Mouse (Mus musculus) embryonic facial prominence, embryonic 13.5 days (tissue): ENCODE measurements around the gene Fignl2. TPM values are rescaled to one million over a fixed set of nuclear protein-coding genes. Genes with fewer than 3 reads are reported as not detected.

Source experiments
- ATAC-seq: fragments of 200-750 bp; cut with Nextera tagmentation; 2 replicates; pipeline ENCODE4 v1.8.0; 2017; ENCODE audit warnings: low read depth; ENCODE audit not compliant: insufficient number of reproducible peaks, insufficient read depth, low FRiP score, low TSS enrichment
- H3K27ac ChIP-seq: fragments of 300-500 bp; sonication (generic); 2 replicates; pipeline ENCODE4 v1.5.1; 2015; ENCODE audit warnings: moderate library complexity, mild to moderate bottlenecking, inconsistent platforms
- H3K27me3 ChIP-seq: fragments of 300-500 bp; sonication (generic); 2 replicates; pipeline ENCODE4 v1.6.1; 2015; ENCODE audit warnings: mild to moderate bottlenecking, inconsistent platforms
- H3K36me3 ChIP-seq: fragments of 300-500 bp; sonication (generic); 2 replicates; pipeline ENCODE4 v1.6.1; 2015; ENCODE audit warnings: mild to moderate bottlenecking, inconsistent platforms
- H3K4me1 ChIP-seq: fragments of 300-500 bp; sonication (generic); 2 replicates; pipeline ENCODE4 v1.6.1; 2015; ENCODE audit warnings: inconsistent platforms
- H3K4me2 ChIP-seq: fragments of 300-500 bp; sonication (generic); 2 replicates; pipeline ENCODE4 v1.6.1; 2015; ENCODE audit warnings: moderate library complexity, mild to moderate bottlenecking, inconsistent platforms
- H3K4me3 ChIP-seq: fragments of 300-500 bp; sonication (generic); 2 replicates; pipeline ENCODE4 v1.5.1; 2015; ENCODE audit warnings: mild to moderate bottlenecking, inconsistent platforms
- H3K9ac ChIP-seq: fragments of 300-500 bp; sonication (generic); 2 replicates; pipeline ENCODE4 v1.6.1; 2015; ENCODE audit warnings: mild to moderate bottlenecking, inconsistent platforms
- H3K9me3 ChIP-seq: fragments of 300-500 bp; sonication (generic); 2 replicates; pipeline ENCODE4 v1.6.1; 2016; ENCODE audit warnings: inconsistent platforms
- WGBS: fragments of 180-500 bp; shearing (Covaris S2); methylation state at CpG from one replicate; pipeline ENCODE4 v1.1.7; 2015; ENCODE audit warnings: mixed read lengths; 5-methylcytosine and 5-hydroxymethylcytosine counted together
- polyA plus RNA-seq: library from polyadenylated mRNA; unstranded; fragments of >200 nt; fragmentation: Nextera tagmentation; extraction: Ambion mirVana; gene quantifications from 2 replicates; pipeline ENCODE4 v1.2.1, GENCODE M21; 2015

Fignl2 gene
- polyA plus RNA-seq, 1 experiment from 2014 or later: 0.21 TPM

DNA sequence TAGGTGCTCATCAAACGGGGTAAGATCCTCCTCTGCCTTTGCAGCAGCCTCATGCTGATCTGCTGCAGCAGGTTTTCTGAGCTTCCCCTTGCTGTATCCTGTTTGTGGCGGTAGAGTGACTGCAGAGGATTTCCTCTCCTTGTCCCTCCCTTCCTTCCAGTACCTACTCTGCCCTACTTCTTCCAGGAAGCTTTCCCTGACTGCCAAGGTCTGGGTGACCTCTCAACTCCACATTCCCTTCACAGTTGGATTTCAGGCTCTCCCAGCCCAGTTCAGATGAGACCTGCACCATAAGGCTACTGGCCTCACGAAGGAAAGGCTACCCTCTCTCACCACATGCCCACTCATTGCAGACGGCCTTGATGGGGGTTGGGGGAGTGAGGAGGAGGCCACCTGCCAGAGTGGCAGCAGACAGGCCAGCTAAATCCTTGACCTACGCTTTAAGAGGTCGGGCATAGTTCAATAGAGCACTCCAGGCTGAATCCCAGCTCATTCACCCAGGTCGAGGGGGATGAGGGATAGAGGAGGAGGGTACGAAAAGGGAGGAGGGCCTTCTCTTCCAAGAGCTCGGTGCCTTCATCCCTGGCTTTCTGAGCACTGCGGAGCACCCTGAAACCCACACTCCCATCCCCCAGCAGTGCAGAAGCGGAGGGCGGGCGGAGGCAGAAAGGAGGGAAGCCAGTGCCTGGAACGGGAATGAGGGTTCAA, 13.9 kb upstream of the Fignl2 start:
- Histone ChIP-seq H3K4me1 (peaks cover 30% of the 10 kb centered on the region), H3K9me3 (no peaks in the 10 kb centered on the region), H3K27me3 (no peaks in the 10 kb centered on the region), H3K4me3 (no peak overlapping the region), H3K4me2 (peak overlapping the region; percentile 30; the same call in 1 of the 2 replicates), H3K9ac (0 out of 2 replicates have a peak overlapping the region, but pooled peaks have one; percentile 46), H3K27ac (peak overlapping the region; percentile 64), H3K36me3 (no peaks in the 10 kb centered on the region)
- WGBS: 38% methylated on average over 14 of the region's 14 CpGs
- ATAC-seq: no peak

DNA sequence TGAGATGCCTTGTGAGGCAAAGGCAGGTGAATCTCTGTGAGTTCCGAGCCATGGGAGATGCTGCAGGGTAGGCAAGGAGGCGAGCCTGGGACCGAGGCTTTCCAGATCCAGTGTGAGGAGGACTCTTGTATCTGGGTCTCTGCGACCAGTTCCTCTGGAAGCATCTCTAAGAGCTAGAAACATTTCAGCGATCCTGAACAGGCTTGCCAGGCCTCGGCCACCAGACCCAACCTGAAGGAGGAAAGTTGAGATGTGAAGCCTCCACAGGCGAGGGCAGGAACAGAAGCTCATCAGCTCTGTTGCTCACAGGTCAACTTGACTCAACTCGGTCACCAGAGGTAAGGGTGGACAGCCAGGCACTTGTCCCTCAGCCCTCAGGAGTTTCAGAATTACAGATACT, 13.2 kb upstream of the Fignl2 start:
- ATAC-seq: no peak
- H3K9ac ChIP-seq: no peak overlapping the region
- H3K27ac ChIP-seq: no peak overlapping the region
- peaks cover 34% of the 10 kb centered on the region for H3K4me1 ChIP-seq
- H3K4me2 ChIP-seq: no peak overlapping the region
- H3K27me3 ChIP-seq: no peaks in the 10 kb centered on the region
- no peaks in the 10 kb centered on the region for H3K36me3 ChIP-seq
- no peaks in the 10 kb centered on the region for H3K9me3 ChIP-seq
- H3K4me3 ChIP-seq: no peak overlapping the region
- WGBS: 95% methylated on average over 8 of the region's 8 CpGs

DNA sequence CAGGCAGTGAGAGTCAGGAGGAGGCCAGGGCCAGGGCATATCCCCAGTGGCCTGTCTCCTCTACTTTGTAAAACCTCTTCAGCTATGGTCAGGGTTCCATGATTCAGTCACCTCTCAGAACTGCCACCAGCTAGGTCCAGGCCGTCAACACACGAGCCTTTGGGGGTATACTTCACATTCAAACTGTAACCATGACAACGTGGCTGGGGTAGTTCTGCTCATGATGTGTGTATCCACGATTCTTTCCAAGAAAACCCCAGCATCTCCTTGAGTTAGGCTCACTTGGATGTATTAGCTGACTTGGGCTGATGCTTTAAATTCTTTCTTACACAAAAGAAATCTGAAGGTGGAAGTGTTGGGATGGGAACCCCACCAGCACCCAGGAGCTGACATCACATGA, 9.9 kb upstream of the Fignl2 start:
- no peak for ATAC-seq
- H3K27me3 ChIP-seq: no peaks in the 10 kb centered on the region
- peaks cover 19% of the 10 kb centered on the region for H3K4me1 ChIP-seq
- H3K4me3 ChIP-seq: no peak overlapping the region
- no peaks in the 10 kb centered on the region for H3K9me3 ChIP-seq
- no peak overlapping the region for H3K27ac ChIP-seq
- WGBS: 66% methylated on average over 4 of the region's 4 CpGs
- no peak overlapping the region for H3K9ac ChIP-seq
- no peak overlapping the region for H3K4me2 ChIP-seq
- H3K36me3 ChIP-seq: no peaks in the 10 kb centered on the region

DNA sequence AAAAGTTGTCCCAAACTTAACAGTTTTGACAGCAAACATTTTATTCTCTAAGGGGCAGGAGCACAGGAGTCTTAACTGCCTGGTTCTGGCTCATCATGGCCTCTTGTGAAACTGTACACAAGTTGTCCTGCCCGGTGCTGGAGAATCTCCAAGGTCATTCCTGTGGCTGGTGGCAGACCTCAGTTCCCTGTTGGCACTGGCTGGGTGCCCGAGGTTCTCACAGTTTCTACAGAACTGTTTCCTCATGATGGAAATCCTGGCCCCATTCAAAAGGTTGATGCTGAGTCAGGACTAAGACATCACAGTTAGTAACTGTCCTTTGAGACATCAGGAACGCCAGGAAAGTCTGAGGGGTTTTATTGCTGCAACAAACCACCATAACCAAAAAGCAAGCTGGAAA, 8.6 kb upstream of the Fignl2 start:
- WGBS: 59% methylated on average over 3 of the region's 3 CpGs
- Histone ChIP-seq H3K27ac (peak overlapping the region; percentile 75), H3K27me3 (no peaks in the 10 kb centered on the region)

DNA sequence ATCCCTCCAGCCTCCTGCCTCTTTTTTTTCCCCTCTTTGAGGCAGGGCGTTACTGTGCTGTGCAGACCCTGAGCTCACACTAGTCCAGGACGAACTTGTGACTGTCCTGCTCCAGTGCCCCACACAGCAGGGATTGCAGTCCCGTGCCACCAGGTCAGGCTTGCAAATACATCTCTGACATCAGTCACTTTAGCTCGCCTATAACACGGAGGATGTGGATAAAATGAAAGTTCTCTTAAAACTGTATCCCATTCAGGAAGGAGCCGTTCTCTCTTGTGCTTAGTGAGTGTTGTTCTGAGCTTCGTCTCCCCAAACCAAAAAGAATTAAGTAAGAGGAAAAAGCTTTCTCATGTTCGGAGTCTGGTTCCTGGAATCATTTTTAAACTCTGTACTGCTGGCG, 8.1 kb upstream of the Fignl2 start:
- H3K4me2 ChIP-seq: no peak overlapping the region
- H3K27ac ChIP-seq: peak overlapping the region; percentile 75
- H3K27me3 ChIP-seq: no peaks in the 10 kb centered on the region
- WGBS: 68% methylated on average over 9 of the region's 9 CpGs
- no peak overlapping the region for H3K4me3 ChIP-seq
- no peaks in the 10 kb centered on the region for H3K9me3 ChIP-seq
- ATAC-seq: no peak
- H3K4me1 ChIP-seq: peaks cover 21% of the 10 kb centered on the region
- no peaks in the 10 kb centered on the region for H3K36me3 ChIP-seq
- no peak overlapping the region; the same call in 1 of the 2 replicates for H3K9ac ChIP-seq

More for the DNA sequence above, 8.6 kb upstream of the Fignl2 start:
- no peak overlapping the region for H3K4me2 ChIP-seq
- no peak overlapping the region; the same call in 1 of the 2 replicates for H3K9ac ChIP-seq
- H3K9me3 ChIP-seq: no peaks in the 10 kb centered on the region
- peaks cover 16% of the 10 kb centered on the region for H3K4me1 ChIP-seq
- H3K36me3 ChIP-seq: no peaks in the 10 kb centered on the region
- ATAC-seq: no peak
- no peak overlapping the region for H3K4me3 ChIP-seq

DNA sequence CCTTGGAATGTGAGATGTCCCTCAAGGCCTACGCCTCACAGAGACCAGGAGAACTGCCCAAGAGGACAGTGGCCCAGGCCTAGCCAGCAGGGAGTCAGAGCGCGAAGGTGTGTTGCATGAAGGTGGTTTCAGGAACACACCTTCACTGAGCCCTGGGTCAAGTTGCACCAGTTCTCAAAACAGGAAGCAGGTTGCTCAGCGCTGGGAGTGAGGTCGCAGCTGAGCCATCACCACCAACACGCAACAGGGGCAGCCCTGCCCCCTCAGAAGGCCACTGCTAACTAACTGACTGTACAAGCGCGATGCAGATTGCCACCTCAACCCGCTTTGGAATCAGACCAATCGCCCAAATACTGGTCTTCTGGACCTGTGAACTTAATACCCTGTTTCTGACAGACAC, 6.1 kb upstream of the Fignl2 start:
- Histone ChIP-seq H3K27ac (no peak overlapping the region), H3K27me3 (no peaks in the 10 kb centered on the region), H3K36me3 (no peaks in the 10 kb centered on the region), H3K4me3 (no peak overlapping the region), H3K4me2 (no peak overlapping the region), H3K9me3 (no peaks in the 10 kb centered on the region), H3K4me1 (peaks cover 34% of the 10 kb centered on the region), H3K9ac (0 out of 2 replicates have a peak overlapping the region, but pooled peaks have one; percentile 11)
- 71% methylated on average over 10 of the region's 10 CpGs for WGBS
- no peak for ATAC-seq

DNA sequence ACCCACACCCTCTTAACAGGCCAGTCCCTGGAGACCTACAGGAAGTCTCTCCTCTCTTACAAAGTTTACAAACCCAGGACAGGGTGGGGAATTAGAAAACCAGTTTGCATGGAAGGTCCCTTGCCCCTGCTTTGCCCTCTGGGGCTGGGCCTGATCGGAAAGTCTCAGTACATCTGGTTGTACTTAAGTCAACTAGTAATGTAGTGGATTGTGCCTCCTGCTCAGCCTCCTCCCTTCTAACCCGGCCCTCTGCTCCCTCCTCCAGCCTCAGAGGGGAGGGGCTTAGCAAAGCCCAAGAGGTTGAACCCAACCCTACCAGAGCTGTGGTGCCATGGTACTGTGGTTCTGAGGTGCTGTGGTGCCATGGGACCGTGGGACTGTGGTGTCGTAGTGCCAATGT, 3.9 kb upstream of the Fignl2 start:
- no peak overlapping the region for H3K4me3 ChIP-seq
- H3K9ac ChIP-seq: no peak overlapping the region
- peaks cover 49% of the 10 kb centered on the region for H3K4me1 ChIP-seq
- no peaks in the 10 kb centered on the region for H3K36me3 ChIP-seq
- no peak overlapping the region for H3K4me2 ChIP-seq
- WGBS: 30% methylated on average over 4 of the region's 4 CpGs
- peak overlapping the region; percentile 71 for H3K27ac ChIP-seq
- 0 out of 2 replicates have a peak, but pooled peaks have one; percentile 35 for ATAC-seq
- H3K27me3 ChIP-seq: no peaks in the 10 kb centered on the region; the same call in 1 of the 2 replicates
- no peaks in the 10 kb centered on the region for H3K9me3 ChIP-seq

DNA sequence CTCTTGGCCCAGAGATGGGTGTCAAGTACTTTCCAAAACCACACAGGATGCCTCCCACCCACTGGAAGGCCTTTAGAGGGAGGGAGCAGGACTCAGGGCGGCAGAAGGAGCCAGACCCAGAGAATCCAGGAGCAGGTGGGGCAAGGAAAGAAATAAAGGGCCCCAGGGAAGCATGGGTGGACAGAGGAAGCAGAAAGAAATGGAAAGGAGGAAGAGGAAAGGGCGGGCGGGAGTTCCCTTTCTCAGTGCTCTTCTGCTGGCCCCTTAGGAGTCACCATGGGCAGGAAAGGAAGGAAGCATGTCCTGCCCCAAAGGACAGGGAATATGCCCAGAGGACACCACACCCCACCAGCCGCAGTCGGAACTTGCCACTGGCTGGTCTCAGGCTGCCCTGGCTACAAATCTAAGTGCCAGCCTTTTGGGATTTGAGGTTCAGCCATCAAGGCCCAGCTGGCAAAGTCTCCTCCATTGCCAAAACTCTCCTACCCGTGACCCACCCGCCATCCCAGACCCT, 2.7 kb upstream of the Fignl2 start:
- Histone ChIP-seq H3K36me3 (no peaks in the 10 kb centered on the region), H3K4me2 (no peak overlapping the region), H3K27ac (peak overlapping the region; percentile 71), H3K27me3 (peaks cover 4% of the 10 kb centered on the region; the same call in 1 of the 2 replicates), H3K4me3 (no peak overlapping the region), H3K9ac (no peak overlapping the region), H3K4me1 (peaks cover 55% of the 10 kb centered on the region), H3K9me3 (no peaks in the 10 kb centered on the region)
- WGBS: 65% methylated on average over 7 of the region's 7 CpGs
- no peak for ATAC-seq

DNA sequence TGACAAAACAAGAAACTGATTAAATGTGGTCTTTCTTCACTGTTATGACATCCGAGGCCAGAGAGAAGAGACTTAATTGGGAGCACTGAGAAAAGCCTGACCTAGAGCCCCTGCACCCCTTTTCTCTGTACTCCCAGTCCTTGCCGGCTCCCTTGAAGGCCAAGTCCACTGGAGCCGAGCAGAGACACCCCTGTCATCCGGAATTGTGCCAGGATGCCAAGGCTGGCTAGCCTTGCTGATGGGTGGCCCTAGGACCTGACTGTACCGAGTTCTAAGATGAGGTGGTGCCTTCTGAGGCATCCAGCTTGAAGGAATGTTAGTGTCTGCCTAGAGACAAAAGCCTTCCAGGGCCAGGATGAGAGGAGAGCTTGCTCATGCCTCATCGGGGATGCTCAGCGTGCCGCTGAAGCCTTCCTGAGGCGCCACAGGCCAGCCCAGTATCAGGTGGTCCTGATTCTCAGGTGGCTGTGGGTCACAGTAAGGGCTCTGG, 1.7 kb upstream of the Fignl2 start:
- H3K4me3 ChIP-seq: no peak overlapping the region
- ATAC-seq: no peak
- 66% methylated on average over 9 of the region's 9 CpGs for WGBS
- no peak overlapping the region for H3K4me2 ChIP-seq
- no peak overlapping the region for H3K9ac ChIP-seq
- no peaks in the 10 kb centered on the region for H3K9me3 ChIP-seq
- H3K27me3 ChIP-seq: peaks cover 6% of the 10 kb centered on the region; the same call in 1 of the 2 replicates
- no peak overlapping the region for H3K27ac ChIP-seq
- H3K36me3 ChIP-seq: no peaks in the 10 kb centered on the region
- peaks cover 65% of the 10 kb centered on the region for H3K4me1 ChIP-seq

DNA sequence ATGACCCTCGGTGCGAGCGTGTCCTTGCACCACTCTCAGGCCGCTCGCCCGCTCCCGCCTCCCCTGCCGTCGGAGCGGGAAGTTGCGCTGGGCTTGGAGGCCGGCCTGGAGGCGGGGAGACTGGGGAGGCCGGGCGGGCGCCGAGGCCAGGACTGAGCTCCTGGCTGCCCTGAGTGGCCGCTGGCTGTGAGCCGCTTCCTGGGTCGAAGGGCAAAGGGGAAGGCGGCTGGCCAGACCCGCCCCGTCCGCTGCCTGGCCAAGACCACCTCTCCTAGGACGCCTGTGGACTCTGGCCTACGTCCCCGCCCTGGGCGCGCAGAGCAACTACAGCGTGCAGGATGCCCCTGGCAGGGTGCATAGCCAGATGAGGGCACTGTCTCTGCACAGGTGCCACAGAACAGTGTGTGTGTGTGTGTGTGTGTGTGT, 377 bp upstream of the Fignl2 start:
- H3K9ac ChIP-seq: peak overlapping the region; percentile 85
- H3K27ac ChIP-seq: peak overlapping the region; percentile 48
- ATAC-seq: peak; percentile 38; the same call in 1 of the 2 replicates
- WGBS: 2% methylated on average over 30 of the region's 30 CpGs
- peaks cover 6% of the 10 kb centered on the region; the same call in 1 of the 2 replicates for H3K27me3 ChIP-seq
- H3K9me3 ChIP-seq: no peaks in the 10 kb centered on the region
- peak overlapping the region; percentile 89 for H3K4me2 ChIP-seq
- peaks cover 62% of the 10 kb centered on the region for H3K4me1 ChIP-seq
- no peaks in the 10 kb centered on the region for H3K36me3 ChIP-seq
- H3K4me3 ChIP-seq: peak overlapping the region; percentile 83

DNA sequence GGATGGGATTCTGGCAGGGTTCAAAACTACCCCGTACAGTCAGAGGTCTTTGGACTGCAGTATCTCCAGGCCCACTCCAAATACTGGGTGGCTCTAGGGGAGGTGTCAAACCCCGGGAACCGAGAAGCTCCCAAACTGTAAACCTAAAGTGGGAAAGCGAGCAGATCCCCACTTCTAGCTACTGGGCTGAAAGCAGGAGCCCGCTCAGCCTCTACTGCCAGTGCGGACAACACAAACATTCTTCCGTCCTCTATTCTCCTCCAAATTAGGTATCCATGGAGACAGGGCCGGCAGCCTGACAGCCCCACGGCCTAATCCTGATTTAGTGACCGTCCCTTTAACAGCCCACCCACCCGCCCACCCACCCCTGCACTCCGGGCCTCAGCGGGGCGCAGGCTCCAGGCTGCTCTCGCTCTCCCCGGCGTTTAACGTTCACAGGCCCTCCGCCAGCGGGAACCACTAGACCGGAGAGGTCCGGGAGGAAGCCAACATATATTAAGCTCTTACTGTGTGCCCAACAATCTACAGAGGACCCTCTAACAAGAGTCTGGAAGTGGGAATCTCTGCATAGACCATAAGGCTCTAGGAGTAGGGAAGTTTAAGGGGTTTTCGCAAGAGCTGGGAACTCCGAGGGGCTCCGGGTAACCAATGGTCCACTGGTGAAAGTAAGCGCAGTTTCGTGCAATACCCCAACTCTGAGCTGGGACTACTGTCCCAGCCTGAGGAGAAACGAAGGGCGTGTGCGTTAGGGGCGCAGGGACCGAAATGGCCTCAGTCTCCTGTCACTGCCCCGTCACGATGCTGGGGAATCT, 1.2 kb downstream of the Fignl2 start:
- no peaks in the 10 kb centered on the region for H3K9me3 ChIP-seq
- no peak for ATAC-seq
- no peaks in the 10 kb centered on the region for H3K36me3 ChIP-seq
- H3K27ac ChIP-seq: peak overlapping the region; percentile 77
- peak overlapping the region; percentile 85 for H3K9ac ChIP-seq
- H3K4me2 ChIP-seq: peak overlapping the region; percentile 89
- peak overlapping the region; percentile 83 for H3K4me3 ChIP-seq
- peaks cover 67% of the 10 kb centered on the region for H3K4me1 ChIP-seq
- 2% methylated on average over 34 of the region's 34 CpGs for WGBS
- peaks cover 6% of the 10 kb centered on the region; the same call in 1 of the 2 replicates for H3K27me3 ChIP-seq
